Mouse (Mus musculus) urinary bladder, adult 18-20 months (tissue): ENCODE measurements around the gene Mybpc2.

Experiments used
- DNase-seq, 2 experiments: peaks; one replicate each; pipeline ENCODE4 v3.0.0; 2022; ENCODE audit warnings: low spot score in 2 of 2, mixed read lengths in 2 of 2

The Mybpc2 gene

DNA sequence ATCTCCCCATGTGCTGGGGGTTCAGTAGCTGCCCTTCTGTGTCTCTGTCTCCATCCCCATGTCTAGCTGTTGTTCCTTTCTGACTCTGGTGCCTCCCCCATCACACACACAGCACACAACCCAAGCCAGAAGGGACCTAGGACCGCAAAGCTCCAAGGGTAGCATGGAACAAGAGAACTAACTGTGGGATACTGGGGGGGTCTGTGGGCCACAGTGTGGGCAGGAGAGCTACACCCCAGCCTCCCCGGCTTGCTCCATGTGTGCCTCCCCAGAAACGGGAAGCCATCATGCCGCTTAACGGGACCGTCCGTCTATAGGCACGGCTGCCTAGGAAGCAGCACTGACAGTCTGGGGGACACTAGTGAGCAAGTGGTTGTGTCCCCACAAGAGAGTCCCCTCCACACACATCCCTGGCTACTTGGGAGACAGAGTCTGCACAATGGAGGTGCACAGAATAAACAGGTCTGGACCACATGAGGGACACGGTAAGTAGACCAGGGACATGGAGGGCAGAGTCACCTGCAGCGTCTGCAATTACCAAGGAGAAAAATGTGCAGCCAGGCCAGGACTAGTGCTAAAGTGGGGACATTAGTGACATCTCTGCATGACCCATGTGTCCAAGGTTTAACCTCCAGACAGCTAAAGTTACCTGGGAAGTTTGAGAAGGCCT is 60.8 kb downstream of the Mybpc2 start:
- no peak for DNase-seq

DNA sequence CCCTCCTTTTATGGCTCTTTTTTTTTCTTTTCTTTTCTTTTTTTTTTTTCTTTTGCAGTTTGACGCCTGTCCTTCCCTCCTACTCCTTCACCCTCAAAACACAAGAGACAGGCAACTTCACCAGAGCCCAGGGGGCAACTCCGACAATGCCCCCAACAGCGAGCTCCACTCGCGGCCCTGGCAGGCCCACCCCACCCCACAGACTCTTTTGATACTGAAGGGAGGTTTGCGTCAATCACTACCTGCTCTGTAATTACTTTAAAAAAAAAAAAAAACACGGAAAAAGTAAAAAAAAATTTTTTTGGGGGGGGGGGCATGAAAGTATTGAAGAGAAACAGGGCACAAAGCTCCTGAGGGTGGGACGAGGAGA is 61.4 kb downstream of the Mybpc2 start:
- DNase-seq: no peak

DNA sequence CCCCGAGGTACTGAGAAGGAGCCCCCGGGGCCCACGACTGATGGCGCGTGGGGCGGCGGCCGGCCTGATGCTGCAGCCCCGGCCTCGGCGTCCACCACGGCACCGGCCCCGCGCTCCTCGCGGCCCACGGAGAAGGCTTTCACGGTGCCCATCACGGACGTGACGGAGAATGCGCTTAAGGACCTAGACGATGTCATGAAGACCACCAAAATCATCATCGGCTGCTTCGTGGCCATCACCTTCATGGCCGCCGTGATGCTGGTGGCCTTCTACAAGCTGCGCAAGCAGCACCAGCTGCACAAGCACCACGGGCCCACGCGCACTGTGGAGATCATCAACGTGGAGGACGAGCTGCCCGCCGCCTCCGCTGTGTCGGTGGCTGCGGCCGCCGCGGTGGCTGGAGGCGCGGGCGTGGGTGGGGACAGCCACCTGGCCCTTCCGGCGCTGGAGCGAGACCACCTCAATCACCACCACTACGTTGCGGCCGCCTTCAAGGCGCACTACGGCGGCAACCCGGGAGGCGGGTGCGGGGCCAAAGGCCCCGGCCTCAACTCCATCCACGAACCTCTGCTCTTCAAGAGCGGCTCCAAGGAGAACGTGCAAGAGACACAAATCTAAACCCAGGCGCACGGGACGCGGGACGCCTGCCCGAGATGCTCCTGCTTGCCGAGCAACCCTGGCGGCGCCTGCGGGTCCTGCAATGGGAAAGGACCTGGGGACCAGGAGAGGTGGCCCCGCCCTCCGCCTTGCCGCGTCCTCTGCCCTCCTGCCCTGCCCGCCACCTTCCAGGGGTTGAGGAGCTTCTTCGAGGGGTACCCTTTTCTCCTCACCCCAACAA is 62.0 kb downstream of the Mybpc2 start:
- no peak for DNase-seq

DNA sequence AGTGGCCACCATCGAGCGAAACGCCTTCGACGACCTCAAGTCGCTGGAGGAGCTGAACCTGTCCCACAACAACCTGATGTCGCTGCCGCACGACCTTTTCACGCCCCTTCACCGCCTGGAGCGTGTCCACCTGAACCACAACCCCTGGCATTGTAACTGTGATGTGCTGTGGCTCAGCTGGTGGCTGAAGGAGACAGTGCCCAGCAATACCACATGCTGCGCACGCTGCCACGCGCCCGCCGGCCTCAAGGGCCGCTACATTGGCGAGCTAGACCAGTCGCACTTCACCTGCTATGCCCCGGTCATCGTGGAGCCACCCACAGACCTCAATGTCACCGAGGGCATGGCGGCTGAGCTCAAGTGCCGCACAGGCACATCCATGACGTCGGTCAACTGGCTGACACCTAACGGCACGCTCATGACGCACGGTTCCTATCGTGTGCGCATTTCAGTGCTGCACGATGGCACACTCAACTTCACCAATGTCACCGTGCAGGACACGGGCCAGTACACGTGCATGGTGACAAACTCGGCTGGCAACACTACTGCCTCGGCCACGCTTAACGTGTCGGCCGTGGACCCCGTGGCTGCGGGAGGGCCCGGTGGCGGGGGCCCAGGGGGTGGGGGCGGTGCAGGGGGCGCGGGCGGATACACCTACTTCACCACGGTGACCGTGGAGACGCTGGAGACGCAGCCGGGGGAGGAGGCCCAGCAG is 62.8 kb downstream of the Mybpc2 start:
- DNase-seq: no peak

DNA sequence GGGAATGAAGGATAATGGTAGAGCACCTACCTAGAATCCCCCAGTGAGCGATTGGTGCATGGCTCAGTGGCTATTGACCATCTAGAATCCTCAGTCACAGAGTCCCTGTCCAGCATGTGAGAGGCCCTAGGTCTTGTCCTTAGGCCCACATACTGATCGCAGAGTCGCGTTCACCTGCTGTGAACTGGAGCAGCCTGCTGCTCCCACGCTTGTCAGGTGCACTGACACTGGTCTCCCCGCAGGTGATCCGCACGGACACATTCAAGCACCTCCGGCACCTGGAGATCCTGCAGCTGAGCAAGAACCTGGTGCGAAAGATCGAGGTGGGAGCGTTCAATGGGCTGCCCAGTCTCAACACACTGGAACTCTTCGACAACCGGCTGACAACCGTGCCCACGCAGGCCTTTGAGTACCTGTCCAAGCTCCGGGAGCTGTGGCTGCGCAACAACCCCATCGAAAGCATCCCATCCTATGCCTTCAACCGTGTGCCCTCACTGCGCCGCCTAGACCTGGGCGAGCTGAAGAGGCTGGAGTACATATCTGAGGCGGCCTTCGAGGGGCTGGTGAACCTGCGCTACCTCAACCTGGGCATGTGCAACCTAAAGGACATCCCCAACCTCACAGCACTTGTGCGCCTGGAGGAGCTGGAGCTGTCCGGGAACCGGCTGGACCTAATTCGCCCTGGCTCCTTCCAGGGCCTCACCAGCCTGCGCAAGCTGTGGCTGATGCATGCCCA is 63.5 kb downstream of the Mybpc2 start:
- no peak for DNase-seq

DNA sequence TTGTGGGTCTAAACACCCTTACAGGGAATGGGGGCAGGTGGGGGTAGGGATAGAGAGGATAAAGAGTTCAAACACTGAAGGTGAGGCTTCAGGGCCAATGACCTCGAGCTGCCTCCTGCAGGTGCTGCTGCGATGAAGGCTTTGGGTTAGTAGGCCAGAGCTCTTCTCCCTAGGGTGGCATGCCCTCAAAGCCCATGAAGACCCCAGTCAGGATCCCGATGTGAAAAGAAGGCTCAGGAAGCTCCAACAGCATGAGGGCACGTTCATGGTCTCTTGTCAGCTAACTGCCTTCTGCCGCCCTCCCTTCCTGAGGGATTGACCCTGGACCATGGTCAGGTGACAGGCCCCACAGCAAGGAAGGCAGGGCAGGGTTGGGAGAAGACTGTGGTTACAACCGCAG is 64.4 kb downstream of the Mybpc2 start:
- no peak for DNase-seq

DNA sequence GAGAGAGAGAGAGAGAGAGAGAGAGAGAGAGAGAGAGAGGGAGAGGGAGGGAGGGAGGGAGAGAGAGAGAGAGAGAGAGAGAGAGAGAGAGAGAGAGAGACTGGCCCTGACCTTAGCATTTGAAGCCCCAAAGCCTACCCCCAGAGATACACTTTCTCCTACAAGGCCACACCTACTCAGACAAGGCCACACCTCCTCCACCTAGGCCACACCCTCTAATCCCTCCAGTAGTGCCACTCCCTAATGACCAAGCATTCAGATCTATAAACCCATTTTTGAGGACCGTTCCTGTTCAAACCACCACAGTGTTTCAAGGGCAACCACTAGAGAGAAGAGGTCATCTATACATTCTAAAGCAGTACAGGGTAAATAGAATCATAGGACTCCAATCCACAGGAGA is 68.2 kb downstream of the Mybpc2 start:
- no peak for DNase-seq

DNA sequence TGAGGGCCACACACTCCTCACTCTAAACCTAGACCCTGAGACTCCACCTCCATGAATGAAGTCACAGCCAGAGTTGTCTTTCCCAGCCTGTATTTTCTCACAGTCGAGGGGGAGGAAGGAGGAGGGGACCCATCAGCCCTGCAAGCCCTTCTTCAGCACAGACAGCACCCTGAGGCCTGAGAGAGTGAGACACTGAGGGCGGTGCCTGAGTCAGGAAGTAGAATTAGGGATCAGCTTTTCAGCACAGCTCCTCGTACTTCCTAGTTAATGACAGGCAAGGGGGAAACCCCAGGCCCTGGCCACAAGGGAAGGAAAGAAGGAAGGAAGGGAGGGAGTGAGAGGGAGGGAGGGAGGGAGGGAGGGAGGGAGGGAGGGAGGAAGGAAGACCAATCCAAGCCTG is 71.2 kb downstream of the Mybpc2 start:
- DNase-seq: no peak
